Mouse (Mus musculus): ENCODE measurements around the gene Kirrel3.

The Kirrel3 gene

GRCm38 (mm10) chr9:34485759-34486431, at the start of gene Kirrel3:
Kirrel3 (plus strand) TSS chr9:34485894.
- peak; percentile 17 to 35 for DNase-seq (ENCODE audit: low spot score in 2 of 2)

- DNase-seq (ENCODE audit: low spot score in 2 of 2) = no peak
Observed at GRCm38 (mm10) chr9:34440721-34441120, 45.0 kb upstream of the Kirrel3 start.

GRCm38 (mm10) chr9:34443950-34444349, 41.7 kb upstream of the Kirrel3 start:
- no peak for DNase-seq (ENCODE audit: low spot score in 2 of 2)

GRCm38 (mm10) chr9:34446497-34447350, 39.0 kb upstream of the Kirrel3 start:
- DNase-seq (ENCODE audit: low spot score in 2 of 2) = no peak

GRCm38 (mm10) chr9:34447736-34448135, 38.0 kb upstream of the Kirrel3 start:
- no peak for DNase-seq (ENCODE audit: low spot score in 2 of 2)

- no peak for DNase-seq (ENCODE audit: low spot score in 2 of 2)
Observed at GRCm38 (mm10) chr9:34448467-34448866, 37.2 kb upstream of the Kirrel3 start.

- DNase-seq (ENCODE audit: low spot score in 2 of 2) = no peak
Observed at GRCm38 (mm10) chr9:34458189-34458588, 27.5 kb upstream of the Kirrel3 start.

GRCm38 (mm10) chr9:34459968-34460367, 25.7 kb upstream of the Kirrel3 start:
- no peak for DNase-seq (ENCODE audit: low spot score in 2 of 2)

GRCm38 (mm10) chr9:34463666-34464065, 22.0 kb upstream of the Kirrel3 start:
- DNase-seq (ENCODE audit: low spot score in 2 of 2) = no peak

- no peak for DNase-seq (ENCODE audit: low spot score in 2 of 2)
Observed at GRCm38 (mm10) chr9:34466058-34466457, 19.6 kb upstream of the Kirrel3 start.

GRCm38 (mm10) chr9:34469180-34469579, 16.5 kb upstream of the Kirrel3 start:
- DNase-seq (ENCODE audit: low spot score in 2 of 2) = no peak

GRCm38 (mm10) chr9:34476206-34476605, 9.5 kb upstream of the Kirrel3 start:
- no peak for DNase-seq (ENCODE audit: low spot score in 2 of 2)

- no peak for DNase-seq (ENCODE audit: low spot score in 2 of 2)
Observed at GRCm38 (mm10) chr9:34478494-34478893, 7.2 kb upstream of the Kirrel3 start.

GRCm38 (mm10) chr9:34483236-34483635, 2.5 kb upstream of the Kirrel3 start:
- DNase-seq (ENCODE audit: low spot score in 2 of 2) = no peak

GRCm38 (mm10) chr9:34484665-34485064, 1.0 kb upstream of the Kirrel3 start:
- no peak for DNase-seq (ENCODE audit: low spot score in 2 of 2)

GRCm38 (mm10) chr9:34488267-34488666, 2.6 kb downstream of the Kirrel3 start:
- no peak for DNase-seq (ENCODE audit: low spot score in 2 of 2)

- peak; percentile 9 to 26 for DNase-seq (ENCODE audit: low spot score in 2 of 2)
Observed at GRCm38 (mm10) chr9:34488700-34489315, 3.1 kb downstream of the Kirrel3 start.

GRCm38 (mm10) chr9:34489316-34489710, 3.6 kb downstream of the Kirrel3 start:
- no peak for DNase-seq (ENCODE audit: low spot score in 2 of 2)

GRCm38 (mm10) chr9:34489760-34490159, 4.1 kb downstream of the Kirrel3 start:
- no peak for DNase-seq (ENCODE audit: low spot score in 2 of 2)

- DNase-seq (ENCODE audit: low spot score in 2 of 2) = no peak
Observed at GRCm38 (mm10) chr9:34492121-34492520, 6.4 kb downstream of the Kirrel3 start.

- DNase-seq (ENCODE audit: low spot score in 2 of 2) = no peak
Observed at GRCm38 (mm10) chr9:34493571-34493970, 7.9 kb downstream of the Kirrel3 start.

- no peak for DNase-seq (ENCODE audit: low spot score in 2 of 2)
Observed at GRCm38 (mm10) chr9:34498126-34498525, 12.4 kb downstream of the Kirrel3 start.

- peak; percentile 62 to 78 for DNase-seq (ENCODE audit: low spot score in 2 of 2)
Observed at GRCm38 (mm10) chr9:34498651-34499050, 13.0 kb downstream of the Kirrel3 start.
